Mouse (Mus musculus) ES-Bruce4 (cell line): ENCODE data around the gene Pdia2.

Experiments
- CTCF ChIP-seq: IDR thresholded peaks from one replicate; pipeline ENCODE4 v1.8.1; 2011; ENCODE audit warnings: low read depth, low read length
- EP300 ChIP-seq: IDR thresholded peaks from 2 replicates; pipeline ENCODE4 v1.6.1; 2011; ENCODE audit warnings: low read depth, low read length; ENCODE audit not compliant: insufficient read depth
- POLR2A ChIP-seq: IDR thresholded peaks from one replicate; pipeline ENCODE4 v1.8.1; 2011; ENCODE audit warnings: low read length; ENCODE audit not compliant: insufficient read depth

- TF ChIP-seq POLR2A (no peak), CTCF (no peak), EP300 (no peak)
Observed at GRCm38 (mm10) chr17:26237667-26238066, 38.8 kb upstream of the Pdia2 start.
